Mouse (Mus musculus) CH12F3 (cell line): ENCODE data around the gene Gmds.

Source experiments
- in situ Hi-C: fragments of 300-500 bp; cut with MboI; formaldehyde crosslinking; loops from 2 replicates; pipeline ENCODE4 v1.14.3; 2020; ENCODE audit warnings: low sequenced_read_pairs

The Gmds gene

DNA sequence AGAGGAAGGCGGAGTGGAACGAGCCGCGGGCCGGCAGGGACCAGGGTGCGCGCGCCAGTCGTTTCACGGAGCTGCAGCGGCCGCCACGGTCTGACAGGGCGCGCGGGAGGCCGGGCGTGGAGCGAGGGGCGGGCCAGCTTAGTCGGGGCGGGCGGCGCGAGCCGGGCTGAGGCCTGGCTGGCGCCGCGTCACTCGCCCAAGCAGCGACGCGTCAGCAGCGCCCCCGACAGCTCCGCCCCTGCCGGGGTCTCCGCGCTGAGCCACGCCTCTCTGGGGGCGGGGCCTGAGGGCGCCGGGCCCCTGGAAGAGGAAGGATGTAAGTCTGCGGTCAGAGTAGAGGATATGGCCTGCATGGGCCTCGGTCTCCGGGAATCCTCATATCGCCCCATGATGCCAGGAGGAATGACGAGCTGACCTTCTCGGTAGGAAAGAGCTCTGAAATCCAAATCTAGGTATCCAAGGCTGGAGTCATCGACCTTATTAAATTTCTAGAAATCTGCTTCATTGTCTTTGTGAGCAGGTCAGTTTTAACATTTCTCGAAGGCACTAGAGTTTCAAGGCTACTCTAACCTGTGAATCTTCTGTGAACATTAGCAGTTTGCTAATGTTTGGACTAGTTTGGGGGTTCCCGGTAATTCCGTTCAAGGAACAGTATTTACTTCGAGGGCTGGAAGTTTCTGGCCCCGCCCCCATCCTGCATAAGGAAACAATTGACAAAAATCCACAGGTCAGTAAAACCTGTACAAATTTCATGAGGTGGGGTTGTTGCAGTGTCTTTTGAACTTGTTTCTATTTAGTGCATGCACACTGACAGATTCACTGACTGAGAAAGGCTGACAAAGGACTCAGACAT is at the start of gene Gmds:
Gene Gmds (minus strand): TSS at position 228 of the 853 bp plus-strand sequence.
- in situ Hi-C loops = no loop called here

GRCm38 (mm10) chr13:32385421-32386092 is 47.0 kb upstream of the Gmds start:
- in situ Hi-C loops = no loop called here

DNA sequence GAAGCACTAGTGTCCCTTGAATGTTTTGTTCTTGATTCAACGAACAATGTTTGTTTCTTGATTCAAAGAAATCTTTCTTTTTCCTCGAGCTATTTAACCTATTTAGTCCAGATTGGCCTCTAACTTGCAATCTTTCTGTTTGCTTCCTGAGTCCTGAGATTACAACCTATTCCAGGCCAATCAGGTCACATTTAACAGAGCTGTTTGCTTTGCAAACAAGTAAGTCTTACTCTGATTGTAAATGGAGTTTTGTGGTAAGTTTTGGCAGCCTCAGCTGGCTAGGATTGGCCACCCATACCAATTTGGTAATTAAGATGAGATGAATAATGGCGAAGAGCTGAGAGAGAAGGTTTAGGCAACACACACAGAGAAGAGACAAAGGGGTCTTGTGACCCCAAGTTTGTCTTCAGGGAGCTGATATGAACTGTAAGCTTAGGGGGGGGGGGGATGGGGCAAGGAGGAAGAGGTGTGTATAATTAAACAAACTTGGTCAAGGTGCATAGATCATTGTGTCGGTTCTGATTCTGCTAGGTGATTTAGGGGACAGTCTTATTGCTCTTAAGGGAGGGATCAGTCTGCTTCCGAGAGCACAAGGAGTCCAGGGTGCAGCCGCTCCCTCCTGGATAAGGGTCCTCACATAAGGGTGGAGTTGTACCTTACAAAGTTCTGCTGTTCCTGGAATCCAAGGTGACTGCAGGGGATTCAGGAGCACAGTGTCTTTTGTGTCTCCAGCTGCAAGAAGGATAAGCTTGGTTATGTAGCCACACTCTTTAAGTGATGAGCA is 43.9 kb upstream of the Gmds start:
- in situ Hi-C loops = no loop called here

DNA sequence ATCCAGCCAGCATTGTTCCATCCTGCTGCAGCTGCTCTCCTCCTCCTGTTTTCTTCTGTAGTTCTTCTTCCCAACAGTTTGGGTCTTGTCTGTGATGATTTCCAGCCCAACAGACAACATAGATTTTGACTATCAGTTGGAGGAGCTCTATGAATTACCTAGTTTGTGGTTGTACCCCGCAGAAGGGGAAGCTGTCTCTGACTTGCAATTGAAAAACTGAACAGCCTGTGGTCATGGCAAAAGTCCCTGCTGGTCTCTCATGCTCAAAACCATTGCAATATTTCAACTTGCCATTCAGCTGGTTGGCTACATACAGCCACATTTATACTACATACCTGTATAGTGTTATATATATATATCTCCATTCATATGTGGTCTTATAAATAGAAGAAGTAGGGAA is 40.1 kb upstream of the Gmds start:
- in situ Hi-C loops = no loop called here

DNA sequence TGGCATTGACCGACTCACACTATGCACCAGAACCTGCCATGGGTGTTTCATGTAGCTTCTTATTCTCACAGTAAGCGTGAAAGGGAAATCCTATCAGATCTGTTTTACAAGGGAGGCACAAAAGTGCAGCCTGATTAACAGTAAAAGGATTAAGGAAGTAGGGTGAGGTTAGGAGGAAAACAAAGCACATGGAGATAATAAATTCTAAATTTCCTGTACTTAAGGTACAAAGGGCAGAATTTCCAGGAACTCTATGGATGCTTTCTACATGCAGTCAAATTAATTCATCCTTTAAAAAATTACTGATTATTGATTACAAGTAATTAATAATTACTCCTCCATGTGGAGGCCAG is 34.0 kb upstream of the Gmds start:
- in situ Hi-C loops = no loop called here

- in situ Hi-C loops = no loop called here
Observed at GRCm38 (mm10) chr13:32371874-32372530, 33.5 kb upstream of the Gmds start.

DNA sequence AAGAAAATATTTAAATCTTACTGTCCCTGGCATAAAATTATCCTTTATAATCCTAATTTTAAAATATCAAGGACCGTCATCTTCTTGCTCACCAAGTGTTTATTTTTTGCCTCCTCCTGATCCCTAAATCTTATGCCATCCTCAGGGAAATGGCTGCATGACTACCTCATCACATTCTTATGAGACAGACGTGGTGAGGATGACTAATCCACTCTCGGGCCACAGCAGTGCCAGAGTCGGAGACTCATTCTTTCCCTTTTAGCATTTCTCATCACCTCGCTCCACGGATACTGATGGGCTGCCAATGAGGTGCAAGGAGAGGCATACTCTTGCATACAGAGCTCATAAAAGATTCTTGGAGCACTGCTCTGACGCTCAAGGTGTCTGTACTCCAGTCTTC is 32.2 kb upstream of the Gmds start:
- in situ Hi-C loops = no loop called here

GRCm38 (mm10) chr13:32370135-32370534 is 31.6 kb upstream of the Gmds start:
- in situ Hi-C loops = no loop called here

GRCm38 (mm10) chr13:32337735-32338512 is 616 bp downstream of the Gmds start:
- in situ Hi-C loops = no loop called here

- in situ Hi-C loops = no loop called here
Observed at GRCm38 (mm10) chr13:32318309-32318708, 20.2 kb downstream of the Gmds start.

- in situ Hi-C loops = no loop called here
Observed at GRCm38 (mm10) chr13:32317354-32317753, 21.2 kb downstream of the Gmds start.

DNA sequence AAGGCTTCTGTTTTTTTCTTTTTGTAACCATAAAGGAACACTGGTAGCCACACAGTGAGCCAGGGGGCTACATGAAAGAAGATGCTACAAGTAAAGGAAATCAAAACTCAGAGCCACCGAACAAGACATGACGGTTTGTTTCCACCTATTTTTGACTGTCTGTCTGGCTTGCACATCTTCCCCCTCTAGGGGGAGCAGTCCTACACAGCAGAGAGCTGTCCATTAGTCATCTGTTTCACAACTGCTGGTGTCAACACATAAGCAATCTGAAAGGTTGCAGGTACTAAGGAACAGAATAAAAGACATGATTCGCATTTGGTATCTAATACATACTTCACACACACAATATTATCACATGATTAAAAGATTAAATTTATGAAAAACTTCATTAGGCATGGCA is 25.9 kb downstream of the Gmds start:
- in situ Hi-C loops = no loop called here

GRCm38 (mm10) chr13:32311476-32311875 is 27.1 kb downstream of the Gmds start:
- in situ Hi-C loops = no loop called here

- in situ Hi-C loops = no loop called here
Observed at GRCm38 (mm10) chr13:32298456-32298855, 40.1 kb downstream of the Gmds start.

- in situ Hi-C loops = no loop called here
Observed at GRCm38 (mm10) chr13:32297398-32297797, 41.1 kb downstream of the Gmds start.

DNA sequence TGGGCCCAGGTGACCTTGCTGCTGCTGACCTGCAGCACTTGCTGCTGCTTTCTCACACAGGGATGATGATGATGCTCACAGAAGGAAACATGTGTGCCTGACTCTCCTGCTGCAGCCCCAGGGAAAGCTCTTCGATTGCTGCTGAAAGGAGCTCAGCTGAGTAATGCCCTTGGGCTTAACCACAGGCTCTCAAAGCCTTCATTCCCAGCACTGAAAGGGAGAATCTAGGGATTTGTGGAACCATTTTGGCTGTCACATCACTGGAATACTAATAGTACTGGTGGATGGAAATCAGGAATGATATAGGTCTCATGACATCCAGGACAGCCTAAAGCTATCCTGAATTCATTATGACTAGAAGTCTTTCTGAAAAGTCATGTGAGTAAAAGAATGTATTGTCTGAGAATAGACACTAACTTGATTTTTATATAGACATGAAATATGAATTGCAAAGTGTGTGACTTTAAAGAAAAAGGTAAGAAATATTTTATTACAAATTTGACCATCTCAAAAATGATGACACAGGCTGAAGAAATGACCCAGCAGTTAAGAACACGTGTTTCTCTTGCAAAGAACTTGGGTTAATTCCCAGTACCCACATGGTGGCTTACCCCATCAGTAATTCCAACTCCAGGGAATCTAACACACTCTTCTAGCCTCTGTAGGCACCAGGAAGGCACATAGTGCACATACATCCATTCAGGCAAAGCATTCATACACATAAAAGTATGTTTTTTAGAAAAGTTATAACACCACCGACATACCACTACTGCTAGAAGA is 43.9 kb downstream of the Gmds start:
- in situ Hi-C loops = no loop called here

GRCm38 (mm10) chr13:32272937-32273496 is 65.5 kb downstream of the Gmds start:
- in situ Hi-C loops = no loop called here

DNA sequence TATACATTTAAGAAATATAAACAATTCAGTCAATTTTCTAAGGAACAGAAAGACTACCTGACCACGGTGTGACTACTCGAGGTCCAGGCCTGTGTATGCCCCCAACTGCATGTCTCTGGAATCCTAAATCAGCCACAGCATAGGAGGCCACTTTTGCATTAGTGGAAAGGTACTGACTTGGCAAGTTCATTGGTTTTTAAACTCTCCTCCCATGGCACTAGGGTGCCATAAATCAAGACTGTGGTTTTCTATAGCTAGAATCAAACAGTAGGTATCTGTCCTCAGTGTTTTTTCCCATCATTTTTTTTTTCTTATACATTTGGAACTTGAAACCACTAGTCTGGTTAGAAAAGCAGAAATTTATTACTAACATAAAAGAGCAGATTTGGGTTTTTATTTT is 68.8 kb downstream of the Gmds start:
- in situ Hi-C loops = no loop called here

DNA sequence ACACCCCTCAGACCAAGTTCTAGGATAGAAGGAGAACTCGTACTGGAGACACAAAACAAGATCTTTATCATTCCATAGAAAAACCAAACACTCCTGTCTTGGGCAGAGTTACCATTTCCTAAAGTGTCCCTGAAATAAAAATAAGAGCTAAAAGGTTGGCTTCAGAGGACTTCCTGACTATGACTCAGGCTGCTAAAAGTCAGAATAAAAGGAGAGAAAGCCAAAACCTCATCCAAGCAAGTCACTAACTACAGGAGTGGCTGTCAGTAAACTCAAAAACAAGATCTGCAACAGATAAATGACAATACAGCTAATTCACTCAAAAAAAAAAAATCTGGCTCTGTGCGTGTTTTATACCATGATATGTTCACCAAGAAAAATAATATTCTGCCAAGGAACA is 69.3 kb downstream of the Gmds start:
- in situ Hi-C loops = no loop called here
